12 mouse cellular contexts compared by ENCODE assay signal in the genomic region with DNA sequence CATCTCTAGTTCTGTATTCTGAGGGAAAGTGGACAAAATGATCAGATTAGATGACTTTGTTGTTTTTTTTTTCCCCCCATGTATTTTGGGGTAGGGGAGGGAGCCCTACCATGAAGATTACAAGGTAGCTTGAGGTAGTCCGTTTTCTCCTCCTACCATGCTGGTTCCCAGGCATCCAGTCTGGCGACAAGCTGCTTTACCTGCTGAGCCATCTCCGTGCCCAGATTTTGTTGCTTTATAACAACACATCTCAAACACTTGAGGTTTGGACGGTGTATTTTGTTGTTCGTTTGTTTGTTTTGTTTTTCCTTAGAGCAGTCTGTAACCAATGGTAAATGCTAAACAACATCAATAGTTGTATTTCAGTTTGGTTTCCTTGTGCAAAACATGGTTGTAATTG. TPM values are rescaled to one million over a fixed set of nuclear protein-coding genes. Genes with fewer than 3 reads are reported as not detected.
"Had no signal": no experiment of that assay in that cellular context is flagged by ENCODE, and none has a peak within 500 bp of the region (broad histone marks: within the 10 kb centered on the region; RNA-seq: fewer than 3 reads in every experiment).

No protein-coding gene starts in this region.

- DNase-seq: lung, adult 18-20 months; lung, embryonic 14.5 days; lung, postnatal 10 days; lung, postnatal 4 days; right cerebral cortex, postnatal 14 days; thymus, adult 2 months; thymus, postnatal 25 days; thymus, postnatal 4 days had no signal

- ATAC-seq: midbrain, embryonic 13.5 days; midbrain, embryonic 15.5 days had no signal

RNA-seq across cellular contexts. Expression of a gene that starts 50.6 kb away (rescaled TPM):
- total RNA-seq: monocyte, adult 5-6 weeks; neutrophil, adult 5-6 weeks had no signal
